Mouse (Mus musculus) G1E (cell line): ENCODE results near the gene 9530003J23Rik. TPM values are rescaled to one million over a fixed set of nuclear protein-coding genes. Genes with fewer than 3 reads are reported as not detected.
A peak's percentile ranks its signal among the peaks of the same experiment; 100 is the strongest.

Experiments
- ATAC-seq: 2 replicates; pipeline ENCODE4 v1.8.0; 2016; ENCODE audit warnings: mild to moderate bottlenecking; ENCODE audit not compliant: insufficient number of reproducible peaks, poor library complexity, low FRiP score, severe bottlenecking; ENCODE audit errors: extremely low read depth
- DNase-seq: peaks from one replicate; pipeline ENCODE4 v3.0.0; 2012; ENCODE audit warnings: low spot score
- H3K27me3 ChIP-seq: 2 replicates; pipeline ENCODE4 v1.6.1; 2012; ENCODE audit warnings: mild to moderate bottlenecking, low read length, inconsistent platforms; ENCODE audit not compliant: insufficient read depth
- H3K36me3 ChIP-seq: replicated peaks from 2 replicates; pipeline ENCODE3; 2012; ENCODE audit warnings: mild to moderate bottlenecking, inconsistent platforms
- H3K4me1 ChIP-seq: 2 replicates; pipeline ENCODE4 v1.6.1; 2012; ENCODE audit warnings: low read depth, low read length, inconsistent platforms, mixed read lengths; ENCODE audit not compliant: insufficient read depth
- H3K4me3 ChIP-seq: 2 replicates; pipeline ENCODE4 v1.5.1; 2012; ENCODE audit warnings: low read depth, mild to moderate bottlenecking, inconsistent platforms, low read length, moderate library complexity, mixed read lengths
- H3K9me3 ChIP-seq: replicated peaks from 2 replicates; pipeline ENCODE4 v1.6.1; 2012; ENCODE audit warnings: inconsistent platforms
- CTCF ChIP-seq: IDR thresholded peaks from 2 replicates; pipeline ENCODE4 v1.5.1; 2012; ENCODE audit warnings: low read depth, low read length, inconsistent platforms, mixed read lengths
- GATA1 ChIP-seq: IDR thresholded peaks from 2 replicates; pipeline ENCODE4 v1.6.1; 2012; ENCODE audit warnings: borderline replicate concordance, low read length, inconsistent platforms, mixed read lengths
- GATA2 ChIP-seq: IDR thresholded peaks from 2 replicates; pipeline ENCODE4 v1.6.1; 2012; ENCODE audit warnings: low read depth, low read length, inconsistent platforms, borderline replicate concordance
- POLR2AphosphoS5 ChIP-seq: IDR thresholded peaks from 2 replicates; pipeline ENCODE4 v1.6.1; 2012; ENCODE audit warnings: low read depth, low read length, inconsistent platforms; ENCODE audit not compliant: insufficient replicate concordance
- TAL1 ChIP-seq: conservative IDR thresholded peaks from 2 replicates; pipeline ENCODE4 v1.6.1; 2012; ENCODE audit warnings: low read depth, low read length, inconsistent platforms, mixed read lengths
- polyA plus RNA-seq: library from polyadenylated mRNA; stranded (reverse); fragments of >175 nt; gene quantifications from 2 replicates; pipeline ENCODE4 v1.2.3, GENCODE M21; 2012
- total RNA-seq, 2 experiments: library from RNA; stranded (forward) in 1 of 2; stranded (reverse) in 1 of 2; fragments of 200-1000 nt in 1 of 2; fragments of >200 nt in 1 of 2; fragmentation: Nextera tagmentation in 1 of 2; gene quantifications; 2 replicates each; pipeline ENCODE4 v1.2.3; 2014 to 2017

The 9530003J23Rik gene
- total and polyA plus RNA-seq, 3 experiments: 0.16 TPM; not detected in 2

DNA sequence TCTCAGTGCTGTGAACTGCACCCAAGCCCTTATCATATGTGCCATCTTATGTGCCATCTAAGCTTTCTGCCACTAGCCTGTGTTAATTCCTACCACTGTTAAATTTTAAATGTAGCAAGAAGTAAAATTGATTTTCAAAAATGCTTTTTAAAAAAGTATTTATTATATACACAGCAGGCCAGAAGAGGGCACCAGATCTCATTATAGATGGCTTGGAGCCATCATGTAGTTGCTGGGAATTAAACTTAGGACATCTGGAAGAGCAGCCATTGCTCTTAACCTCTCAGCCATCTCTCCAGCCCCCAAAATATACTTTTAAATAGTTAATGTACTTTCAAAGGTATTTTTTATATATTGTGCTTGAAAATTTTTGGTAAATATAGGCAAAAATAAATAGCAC lies 33.5 kb upstream of the 9530003J23Rik start:
- TF ChIP-seq GATA2 (no peak), POLR2AphosphoS5 (no peak), GATA1 (no peak), CTCF (no peak), TAL1 (no peak)
- H3K36me3 ChIP-seq: no peaks in the 10 kb centered on the region
- H3K4me1 ChIP-seq: no peaks in the 10 kb centered on the region
- peaks cover 2% of the 10 kb centered on the region; the same call in 1 of the 2 replicates for H3K27me3 ChIP-seq
- H3K9me3 ChIP-seq: no peaks in the 10 kb centered on the region
- no peak for ATAC-seq
- no peak overlapping the region for H3K4me3 ChIP-seq
- DNase-seq: no peak

DNA sequence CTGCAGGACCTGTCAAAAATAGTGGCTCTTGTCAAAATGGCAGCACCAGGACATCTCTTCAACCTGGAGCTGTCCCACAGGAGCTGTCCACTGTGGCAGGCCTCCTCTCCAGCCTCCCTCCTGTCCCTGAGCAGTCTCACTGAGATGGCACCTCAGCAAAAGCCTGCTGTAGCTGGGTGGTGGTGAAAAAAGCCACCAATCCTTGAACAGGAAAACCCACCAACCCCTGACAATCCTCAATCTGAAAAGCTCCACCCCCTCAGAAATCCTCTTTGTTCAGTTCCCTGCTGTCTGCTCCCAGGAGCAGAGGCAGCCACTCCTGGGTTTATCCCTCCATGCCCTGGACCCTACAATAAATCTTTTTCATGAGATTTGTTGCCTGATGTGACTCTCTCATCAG lies 21.4 kb upstream of the 9530003J23Rik start:
- ATAC-seq (no peak), DNase-seq (no peak)
- TF ChIP-seq GATA2: no peak
- H3K4me1 ChIP-seq: no peaks in the 10 kb centered on the region
- no peaks in the 10 kb centered on the region for H3K27me3 ChIP-seq
- H3K9me3 ChIP-seq: peaks cover 2% of the 10 kb centered on the region; the same call in 1 of the 2 replicates
- no peaks in the 10 kb centered on the region for H3K36me3 ChIP-seq
- H3K4me3 ChIP-seq: no peak overlapping the region

DNA sequence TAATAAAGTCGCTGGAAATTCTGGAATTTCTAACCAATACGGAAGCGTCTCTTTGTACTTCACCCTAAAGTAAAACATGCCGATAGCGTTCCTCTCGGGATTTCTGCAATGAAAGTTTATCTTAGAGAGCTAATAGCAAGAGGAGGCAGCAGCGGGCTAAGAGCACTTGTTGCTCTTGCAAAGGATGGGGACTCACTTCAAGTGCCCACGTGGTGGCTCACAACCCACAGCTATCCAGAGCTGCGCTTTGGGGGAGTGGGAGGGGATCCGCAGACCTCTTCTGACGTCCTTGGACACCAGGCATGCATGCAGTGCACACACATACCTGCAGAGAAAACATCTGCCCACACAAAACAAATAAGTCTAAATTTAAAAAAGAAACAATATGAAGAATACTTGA lies 2.6 kb downstream of the 9530003J23Rik start:
- Histone ChIP-seq H3K4me3 (no peak overlapping the region), H3K27me3 (peaks cover 9% of the 10 kb centered on the region), H3K9me3 (no peaks in the 10 kb centered on the region), H3K4me1 (no peaks in the 10 kb centered on the region), H3K36me3 (no peaks in the 10 kb centered on the region)
- TF ChIP-seq GATA1 (no peak), TAL1 (no peak), POLR2AphosphoS5 (no peak), GATA2 (no peak), CTCF (no peak)
- ATAC-seq (no peak), DNase-seq (no peak)

DNA sequence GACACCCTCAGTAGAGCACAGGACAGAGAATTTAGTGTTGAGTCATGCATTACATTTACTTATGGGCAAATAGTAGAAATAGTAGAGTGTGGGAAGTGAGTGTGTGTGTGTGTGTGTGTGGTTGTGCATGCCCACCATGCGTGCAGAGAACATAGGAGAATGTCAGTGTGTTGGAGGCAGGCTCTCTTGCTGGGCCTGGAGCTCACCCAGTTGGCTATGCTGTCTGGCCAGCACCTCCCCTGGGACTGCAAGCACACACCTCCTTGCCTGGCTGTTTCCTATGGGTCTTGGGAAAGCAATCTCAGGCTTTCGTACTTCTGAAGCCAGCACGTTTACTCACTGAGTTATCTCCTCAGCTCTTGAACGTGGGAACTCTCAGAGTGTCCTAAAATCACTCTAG lies 3.7 kb downstream of the 9530003J23Rik start:
- H3K4me1 ChIP-seq: no peaks in the 10 kb centered on the region
- H3K36me3 ChIP-seq: no peaks in the 10 kb centered on the region
- TF ChIP-seq GATA2: no peak
- no peak for TF ChIP-seq TAL1
- TF ChIP-seq GATA1: no peak
- no peak for TF ChIP-seq CTCF
- TF ChIP-seq POLR2AphosphoS5: no peak
- DNase-seq (no peak), ATAC-seq (no peak)
- H3K27me3 ChIP-seq: peaks cover 16% of the 10 kb centered on the region
- H3K9me3 ChIP-seq: no peaks in the 10 kb centered on the region
- H3K4me3 ChIP-seq: no peak overlapping the region

DNA sequence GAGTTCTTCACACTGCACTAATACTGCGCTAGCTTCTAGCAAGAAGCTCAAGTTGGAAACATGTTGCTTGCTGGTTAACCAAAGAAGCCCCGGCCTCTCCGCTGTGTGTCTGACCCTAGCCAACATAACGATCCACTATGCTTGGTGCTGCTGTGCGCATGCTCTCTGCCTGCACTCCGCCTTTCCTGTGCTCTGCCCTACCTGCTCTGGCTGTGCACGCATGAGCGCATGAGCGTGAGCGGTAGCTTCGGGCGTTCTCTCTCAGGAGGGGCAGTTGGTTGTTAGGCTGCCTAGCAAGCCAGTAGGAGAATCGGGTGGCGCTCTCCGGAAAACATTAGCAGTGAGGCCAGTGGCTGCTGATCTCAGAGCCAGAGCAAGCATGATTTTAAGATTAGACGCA lies 8.7 kb downstream of the 9530003J23Rik start:
- Histone ChIP-seq H3K36me3 (no peaks in the 10 kb centered on the region), H3K4me3 (no peak overlapping the region), H3K4me1 (peaks cover 6% of the 10 kb centered on the region), H3K9me3 (no peaks in the 10 kb centered on the region), H3K27me3 (peaks cover 21% of the 10 kb centered on the region)
- DNase-seq (no peak), ATAC-seq (no peak)
- no peak for TF ChIP-seq TAL1
- no peak for TF ChIP-seq GATA1
- no peak for TF ChIP-seq POLR2AphosphoS5

- H3K4me3 ChIP-seq: no peak overlapping the region
- no peaks in the 10 kb centered on the region for H3K9me3 ChIP-seq
- peaks cover 14% of the 10 kb centered on the region for H3K27me3 ChIP-seq
- no peak for TF ChIP-seq GATA1
- no peak for TF ChIP-seq CTCF
- no peak for TF ChIP-seq TAL1
- no peak for TF ChIP-seq GATA2
- TF ChIP-seq POLR2AphosphoS5: no peak
- DNase-seq (no peak), ATAC-seq (no peak)
- peaks cover 28% of the 10 kb centered on the region for H3K4me1 ChIP-seq
- H3K36me3 ChIP-seq: peaks cover 21% of the 10 kb centered on the region
These were observed 12.5 kb downstream of the 9530003J23Rik start for GRCm38 (mm10) chr10:117226002-117226401.

GRCm38 (mm10) chr10:117225094-117225493 lies 13.4 kb downstream of the 9530003J23Rik start:
- peak overlapping the region; percentile 83; the same call in 1 of the 2 replicates for H3K4me3 ChIP-seq
- DNase-seq (no peak), ATAC-seq (no peak)
- H3K9me3 ChIP-seq: no peaks in the 10 kb centered on the region
- peaks cover 28% of the 10 kb centered on the region for H3K4me1 ChIP-seq
- H3K27me3 ChIP-seq: peaks cover 10% of the 10 kb centered on the region
- peaks cover 30% of the 10 kb centered on the region for H3K36me3 ChIP-seq
- TF ChIP-seq CTCF (no peak), TAL1 (no peak), POLR2AphosphoS5 (no peak), GATA1 (no peak), GATA2 (no peak)
